Mouse (Mus musculus): ENCODE measurements at regions not wholly inside any gene's neighbourhood (a gene's known extent, or its start where the extent isn't known, plus 50 kb on each side); places are given as distances from the start of the nearest gene placed in this dataset.
A peak's percentile ranks its signal among the peaks of the same experiment; 100 is the strongest.

- H3K36me3 ChIP-seq = no peaks in the 10 kb centered on the region
- H3K9me3 ChIP-seq (replicated peaks) = no peaks in the 10 kb centered on the region
- no peak overlapping the region for H3K4me3 ChIP-seq (replicated peaks)
- H3K9ac ChIP-seq = no peak overlapping the region
- no peak overlapping the region for H3K27ac ChIP-seq
- 28% methylated on average over 9 of the region's 9 CpGs for WGBS
- no peaks in the 10 kb centered on the region for H3K4me1 ChIP-seq
- no peaks in the 10 kb centered on the region for H3K27me3 ChIP-seq
- ATAC-seq (replicated peaks; ENCODE audit: low FRiP score) = no peak
- H3K4me2 ChIP-seq = no peak overlapping the region
Observed at GRCm38 (mm10) chr11:89856184-89856769, 78.8 kb upstream of the Ankfn1 start.

GRCm38 (mm10) chr11:89841853-89842252 is 64.4 kb upstream of the Ankfn1 start:
- H3K27me3 ChIP-seq = no peaks in the 10 kb centered on the region
- no peaks in the 10 kb centered on the region for H3K36me3 ChIP-seq
- no peak for ATAC-seq (replicated peaks; ENCODE audit: low FRiP score)

GRCm38 (mm10) chr11:89839671-89840327 is 62.3 kb upstream of the Ankfn1 start:
- 28% methylated on average over 6 of the region's 6 CpGs for WGBS
- Histone ChIP-seq H3K9me3 (replicated peaks) (no peaks in the 10 kb centered on the region), H3K4me2 (no peak overlapping the region), H3K27ac (peak overlapping the region; percentile 29), H3K36me3 (no peaks in the 10 kb centered on the region), H3K4me1 (peaks cover 15% of the 10 kb centered on the region), H3K4me3 (replicated peaks) (no peak overlapping the region), H3K27me3 (no peaks in the 10 kb centered on the region), H3K9ac (no peak overlapping the region)
- ATAC-seq (replicated peaks; ENCODE audit: low FRiP score) = peak; percentile 93

More at GRCm38 (mm10) chr11:89841853-89842252, 64.4 kb upstream of the Ankfn1 start:
- Histone ChIP-seq H3K27ac (no peak overlapping the region), H3K9ac (no peak overlapping the region), H3K4me3 (replicated peaks) (no peak overlapping the region), H3K9me3 (replicated peaks) (no peaks in the 10 kb centered on the region), H3K4me2 (no peak overlapping the region), H3K4me1 (peaks cover 15% of the 10 kb centered on the region)

GRCm38 (mm10) chr11:89837995-89838394 is 60.5 kb upstream of the Ankfn1 start:
- peaks cover 15% of the 10 kb centered on the region for H3K4me1 ChIP-seq
- H3K9me3 ChIP-seq (replicated peaks) = no peaks in the 10 kb centered on the region
- no peak overlapping the region for H3K9ac ChIP-seq
- no peak for ATAC-seq (replicated peaks; ENCODE audit: low FRiP score)
- H3K27ac ChIP-seq = no peak overlapping the region
- 100% methylated on average over 1 of the region's 1 CpGs for WGBS
- no peak overlapping the region for H3K4me3 ChIP-seq (replicated peaks)
- H3K36me3 ChIP-seq = no peaks in the 10 kb centered on the region
- H3K27me3 ChIP-seq = no peaks in the 10 kb centered on the region
- no peak overlapping the region for H3K4me2 ChIP-seq

- ATAC-seq (replicated peaks; ENCODE audit: low FRiP score) = no peak
- Histone ChIP-seq H3K9me3 (replicated peaks) (no peaks in the 10 kb centered on the region), H3K4me3 (replicated peaks) (no peak overlapping the region), H3K27ac (no peak overlapping the region), H3K4me2 (no peak overlapping the region), H3K4me1 (peaks cover 23% of the 10 kb centered on the region), H3K27me3 (no peaks in the 10 kb centered on the region), H3K36me3 (no peaks in the 10 kb centered on the region), H3K9ac (no peak overlapping the region)
- 91% methylated on average over 4 of the region's 4 CpGs for WGBS
Observed at GRCm38 (mm10) chr11:89836897-89837296, 59.4 kb upstream of the Ankfn1 start.

GRCm38 (mm10) chr11:89834068-89834467 is 56.6 kb upstream of the Ankfn1 start:
- Histone ChIP-seq H3K36me3 (no peaks in the 10 kb centered on the region), H3K27me3 (no peaks in the 10 kb centered on the region), H3K4me3 (replicated peaks) (no peak overlapping the region), H3K4me1 (peaks cover 15% of the 10 kb centered on the region), H3K27ac (no peak overlapping the region), H3K9ac (no peak overlapping the region), H3K4me2 (no peak overlapping the region), H3K9me3 (replicated peaks) (no peaks in the 10 kb centered on the region)
- 83% methylated on average over 4 of the region's 4 CpGs for WGBS
- no peak for ATAC-seq (replicated peaks; ENCODE audit: low FRiP score)

GRCm38 (mm10) chr11:89831577-89832110 is 54.2 kb upstream of the Ankfn1 start:
- H3K4me2 ChIP-seq = no peak overlapping the region
- ATAC-seq (replicated peaks; ENCODE audit: low FRiP score) = peak; percentile 56; the same call in 1 of the 2 replicates
- H3K36me3 ChIP-seq = no peaks in the 10 kb centered on the region
- H3K4me3 ChIP-seq (replicated peaks) = no peak overlapping the region
- 40% methylated on average over 8 of the region's 8 CpGs for WGBS
- no peaks in the 10 kb centered on the region for H3K9me3 ChIP-seq (replicated peaks)
- H3K9ac ChIP-seq = no peak overlapping the region
- H3K27ac ChIP-seq = peak overlapping the region; percentile 63
- peaks cover 15% of the 10 kb centered on the region for H3K4me1 ChIP-seq
- no peaks in the 10 kb centered on the region for H3K27me3 ChIP-seq
